ENCODE assay signal across 23 mouse cellular contexts in genomic region chr5:129365026-129365425, GRCm38 (mm10).
"Had no signal": no experiment of that assay in that cellular context is flagged by ENCODE, and none has a peak within 500 bp of the region (broad histone marks: within the 10 kb centered on the region; RNA-seq: fewer than 3 reads in every experiment).

No protein-coding gene starts in this region.

- H3K27me3 ChIP-seq: liver, embryonic 12.5 days; liver, embryonic 15.5 days; lung, embryonic 15.5 days; midbrain, embryonic 12.5 days; neural tube, embryonic 12.5 days; neural tube, embryonic 15.5 days; stomach, embryonic 15.5 days had no signal

- H3K4me3 ChIP-seq: left cerebral cortex, adult 2 months; limb, embryonic 10.5 days; limb, embryonic 13.5 days; liver, embryonic 12.5 days; liver, embryonic 15.5 days; lung, embryonic 15.5 days; midbrain, embryonic 12.5 days; neural tube, embryonic 12.5 days; neural tube, embryonic 15.5 days; stomach, embryonic 15.5 days had no signal

- H3K4me1 ChIP-seq: limb, embryonic 10.5 days; limb, embryonic 13.5 days; liver, embryonic 12.5 days; liver, embryonic 15.5 days; lung, embryonic 15.5 days; midbrain, embryonic 12.5 days; neural tube, embryonic 12.5 days; neural tube, embryonic 15.5 days; stomach, embryonic 15.5 days had no signal

- DNase-seq: kidney, adult 2 months; kidney, postnatal 10 days; kidney, postnatal 36 days; layer of hippocampus, postnatal 36 days; liver; lung, adult 18-20 months; lung, postnatal 10 days; lung, postnatal 4 days; right cerebral cortex, postnatal 25 days; spleen, adult 18-20 months; thymus, adult 2 months; thymus, postnatal 14 days; thymus, postnatal 4 days had no signal

- H3K27ac ChIP-seq: left cerebral cortex, adult 2 months; limb, embryonic 10.5 days; limb, embryonic 13.5 days; liver, embryonic 12.5 days; liver, embryonic 15.5 days; lung, embryonic 15.5 days; midbrain, embryonic 12.5 days; neural tube, embryonic 12.5 days; neural tube, embryonic 15.5 days; stomach, embryonic 15.5 days had no signal
